Mouse (Mus musculus) embryonic facial prominence, embryonic 15.5 days (tissue): Measurements from ENCODE around the gene 1110012L19Rik. TPM values are rescaled to one million over a fixed set of nuclear protein-coding genes. Genes with fewer than 3 reads are reported as not detected.
"Not testable (repeated sequence)": the region's sequence is repeated elsewhere in the genome, so short reads cannot be mapped to it uniquely, and the experiment has no call there.

Experiments
- ATAC-seq: fragments of 200-750 bp; cut with Nextera tagmentation; 2 replicates; pipeline ENCODE4 v1.8.0; 2017; ENCODE audit warnings: low read depth, moderate TSS enrichment; ENCODE audit not compliant: insufficient number of reproducible peaks, low FRiP score, low TSS enrichment
- H3K27ac ChIP-seq: fragments of 300-500 bp; sonication (generic); replicated peaks from 2 replicates; pipeline ENCODE4 v1.5.1; 2015; ENCODE audit warnings: mild to moderate bottlenecking, inconsistent platforms
- H3K27me3 ChIP-seq: fragments of 300-500 bp; sonication (generic); 2 replicates; pipeline ENCODE4 v1.6.1; 2015; ENCODE audit warnings: inconsistent platforms
- H3K36me3 ChIP-seq: fragments of 300-500 bp; sonication (generic); 2 replicates; pipeline ENCODE4 v1.6.1; 2015; ENCODE audit warnings: mild to moderate bottlenecking, inconsistent platforms
- H3K4me1 ChIP-seq: fragments of 300-500 bp; sonication (generic); 2 replicates; pipeline ENCODE4 v1.6.1; 2015; ENCODE audit warnings: inconsistent platforms
- H3K4me2 ChIP-seq: fragments of 300-500 bp; sonication (generic); replicated peaks from 2 replicates; pipeline ENCODE4 v1.6.1; 2015; ENCODE audit warnings: mild to moderate bottlenecking, inconsistent platforms
- H3K4me3 ChIP-seq: fragments of 300-500 bp; sonication (generic); replicated peaks from 2 replicates; pipeline ENCODE4 v1.5.1; 2015; ENCODE audit warnings: mild to moderate bottlenecking, inconsistent platforms
- H3K9ac ChIP-seq: fragments of 300-500 bp; sonication (generic); 2 replicates; pipeline ENCODE4 v1.6.1; 2015; ENCODE audit warnings: inconsistent platforms
- H3K9me3 ChIP-seq: fragments of 300-500 bp; sonication (generic); replicated peaks from 2 replicates; pipeline ENCODE4 v1.6.1; 2016; ENCODE audit warnings: inconsistent platforms
- WGBS: fragments of 180-500 bp; shearing (Covaris S2); methylation state at CpG from one replicate; pipeline ENCODE4 v1.1.7; 2015; 5-methylcytosine and 5-hydroxymethylcytosine counted together
- polyA plus RNA-seq: library from polyadenylated mRNA; unstranded; fragments of >200 nt; fragmentation: Nextera tagmentation; extraction: Ambion mirVana; gene quantifications from 2 replicates; pipeline ENCODE4 v1.2.1, GENCODE M21; 2015

Gene 1110012L19Rik
- polyA plus RNA-seq: 30.6 and 31.0 TPM in 2 replicates

DNA sequence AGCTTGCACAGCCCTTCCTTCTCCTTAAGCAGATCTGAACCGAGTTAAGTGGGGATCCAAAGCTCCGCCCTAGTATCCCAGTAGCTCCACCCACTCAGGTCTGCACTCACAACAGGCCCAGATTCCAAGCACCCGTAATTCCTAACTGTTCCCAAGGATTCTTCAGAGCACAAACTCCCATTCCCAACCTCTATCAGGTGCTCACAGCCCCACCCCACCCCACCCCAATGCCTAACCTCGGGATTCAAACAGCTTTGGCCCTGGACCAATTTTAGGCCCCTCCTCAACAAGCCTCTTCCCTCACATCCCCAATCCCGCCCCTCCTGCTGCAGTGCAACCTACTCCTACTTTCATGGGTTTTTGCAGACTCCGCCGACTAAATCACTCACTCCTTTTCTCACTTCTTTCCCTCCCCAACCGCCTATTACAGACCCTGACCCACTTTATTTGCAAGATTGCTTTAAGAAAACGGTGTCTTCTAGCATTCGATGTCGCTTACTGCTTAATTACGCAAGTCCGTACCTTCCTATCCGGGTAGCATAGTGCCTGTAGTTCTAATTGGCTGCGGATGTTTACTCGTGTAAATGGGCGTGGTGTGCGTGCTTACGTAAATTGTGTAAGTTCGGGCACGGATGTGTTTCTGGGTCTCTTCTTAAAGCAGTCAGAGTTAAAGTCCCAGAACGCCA, at the start of gene 1110012L19Rik:
Gene 1110012L19Rik (plus strand): TSS at position 602 of the 686 bp plus-strand sequence.
- Histone ChIP-seq H3K4me2 (peak within 1 kb of the TSS; percentile 49), H3K36me3 (no peaks in the 10 kb centered on the region), H3K9ac (peak within 1 kb of the TSS; percentile 33), H3K4me1 (0 out of 2 replicates have a peak, but pooled peaks cover 6% of the 10 kb centered on the region), H3K27ac (peak within 1 kb of the TSS; percentile 90), H3K4me3 (peak within 1 kb of the TSS; percentile 51), H3K27me3 (no peaks in the 10 kb centered on the region), H3K9me3 (no peaks in the 10 kb centered on the region)
- 17% methylated on average over 22 of the region's 22 CpGs for WGBS
- ATAC-seq: peak; percentile 90

DNA sequence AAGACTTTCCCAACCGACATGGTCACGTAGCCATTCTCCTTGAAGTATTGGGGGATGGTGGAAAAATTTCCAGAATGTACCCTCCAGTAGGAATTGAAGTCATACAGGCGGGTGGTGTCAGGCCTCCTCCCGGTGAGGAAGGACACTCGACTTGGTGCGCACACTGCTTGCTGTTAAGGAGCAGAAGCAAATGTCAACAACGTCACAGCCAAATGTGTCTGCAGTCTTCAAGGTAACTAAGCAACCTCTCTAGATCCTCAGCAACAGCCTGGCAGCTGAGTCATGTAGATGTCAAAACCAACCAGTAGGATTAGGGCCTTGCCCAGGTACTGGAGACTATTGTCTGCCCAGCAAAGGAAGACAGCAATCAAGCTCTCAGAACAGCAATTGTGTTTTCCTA, 22.7 kb upstream of the 1110012L19Rik start:
- no peak for ATAC-seq
- WGBS: 82% methylated on average over 7 of the region's 7 CpGs
- no peak overlapping the region for H3K27ac ChIP-seq
- H3K9ac ChIP-seq: no peak overlapping the region
- H3K9me3 ChIP-seq: no peaks in the 10 kb centered on the region
- no peak overlapping the region for H3K4me3 ChIP-seq
- H3K4me2 ChIP-seq: no peak overlapping the region
- peaks cover 4% of the 10 kb centered on the region; the same call in 1 of the 2 replicates for H3K36me3 ChIP-seq
- 0 out of 2 replicates have a peak, but pooled peaks cover 4% of the 10 kb centered on the region for H3K4me1 ChIP-seq
- H3K27me3 ChIP-seq: no peaks in the 10 kb centered on the region

DNA sequence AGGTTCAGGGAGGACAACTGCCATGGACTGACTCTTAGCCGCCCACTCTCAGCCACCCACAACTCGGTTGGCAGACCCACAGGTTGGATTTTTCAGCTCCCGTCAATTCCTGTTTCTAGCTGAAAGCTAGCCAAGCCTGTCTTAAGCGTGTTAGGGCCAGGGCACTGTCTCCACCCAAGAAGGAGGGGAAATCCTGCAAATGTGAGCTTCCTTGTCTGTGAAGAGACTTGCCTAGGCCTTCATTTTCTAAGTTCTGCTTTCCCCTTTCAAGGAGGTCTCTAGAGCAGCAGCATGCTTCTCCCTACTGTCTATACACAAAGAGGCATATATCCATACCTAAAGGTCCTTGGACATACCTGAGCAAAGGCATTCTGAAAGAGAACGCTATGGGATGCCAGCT, 22.2 kb upstream of the 1110012L19Rik start:
- WGBS: 68% methylated on average over 5 of the region's 5 CpGs
- H3K4me2 ChIP-seq: 0 out of 2 replicates have a peak overlapping the region, but pooled peaks have one; percentile 46
- no peak overlapping the region for H3K4me3 ChIP-seq
- H3K4me1 ChIP-seq: 0 out of 2 replicates have a peak, but pooled peaks cover 4% of the 10 kb centered on the region
- H3K9me3 ChIP-seq: no peaks in the 10 kb centered on the region
- peaks cover 4% of the 10 kb centered on the region; the same call in 1 of the 2 replicates for H3K36me3 ChIP-seq
- no peak for ATAC-seq
- H3K27me3 ChIP-seq: no peaks in the 10 kb centered on the region
- H3K27ac ChIP-seq: no peak overlapping the region
- no peak overlapping the region for H3K9ac ChIP-seq

DNA sequence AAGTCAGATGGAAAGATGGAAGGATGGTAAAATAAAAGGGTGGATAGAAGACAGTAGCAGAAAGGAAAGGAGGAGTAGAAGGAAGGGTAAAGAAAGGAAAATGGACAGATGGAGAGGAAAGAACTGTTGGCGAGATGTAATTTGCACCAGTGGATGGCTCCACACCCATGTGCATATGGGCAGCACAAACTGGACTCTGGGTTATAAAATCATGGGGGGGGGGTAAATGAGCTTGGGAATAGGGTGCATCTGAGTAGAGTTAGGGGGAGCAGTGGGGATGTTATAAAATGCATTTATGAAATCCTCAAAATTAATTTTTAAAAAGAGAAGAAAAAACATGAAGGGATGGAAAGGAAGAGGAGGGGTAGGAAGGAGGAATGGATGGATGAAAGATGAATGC, 21.5 kb upstream of the 1110012L19Rik start:
- Histone ChIP-seq H3K36me3 (peaks cover 4% of the 10 kb centered on the region; the same call in 1 of the 2 replicates), H3K9ac (no peak overlapping the region), H3K4me1 (0 out of 2 replicates have a peak, but pooled peaks cover 4% of the 10 kb centered on the region), H3K9me3 (no peaks in the 10 kb centered on the region), H3K27ac (no peak overlapping the region), H3K4me2 (peak overlapping the region; percentile 46), H3K4me3 (peak overlapping the region; percentile 52), H3K27me3 (no peaks in the 10 kb centered on the region)
- no peak for ATAC-seq
- 57% methylated on average over 1 of the region's 1 CpGs for WGBS

DNA sequence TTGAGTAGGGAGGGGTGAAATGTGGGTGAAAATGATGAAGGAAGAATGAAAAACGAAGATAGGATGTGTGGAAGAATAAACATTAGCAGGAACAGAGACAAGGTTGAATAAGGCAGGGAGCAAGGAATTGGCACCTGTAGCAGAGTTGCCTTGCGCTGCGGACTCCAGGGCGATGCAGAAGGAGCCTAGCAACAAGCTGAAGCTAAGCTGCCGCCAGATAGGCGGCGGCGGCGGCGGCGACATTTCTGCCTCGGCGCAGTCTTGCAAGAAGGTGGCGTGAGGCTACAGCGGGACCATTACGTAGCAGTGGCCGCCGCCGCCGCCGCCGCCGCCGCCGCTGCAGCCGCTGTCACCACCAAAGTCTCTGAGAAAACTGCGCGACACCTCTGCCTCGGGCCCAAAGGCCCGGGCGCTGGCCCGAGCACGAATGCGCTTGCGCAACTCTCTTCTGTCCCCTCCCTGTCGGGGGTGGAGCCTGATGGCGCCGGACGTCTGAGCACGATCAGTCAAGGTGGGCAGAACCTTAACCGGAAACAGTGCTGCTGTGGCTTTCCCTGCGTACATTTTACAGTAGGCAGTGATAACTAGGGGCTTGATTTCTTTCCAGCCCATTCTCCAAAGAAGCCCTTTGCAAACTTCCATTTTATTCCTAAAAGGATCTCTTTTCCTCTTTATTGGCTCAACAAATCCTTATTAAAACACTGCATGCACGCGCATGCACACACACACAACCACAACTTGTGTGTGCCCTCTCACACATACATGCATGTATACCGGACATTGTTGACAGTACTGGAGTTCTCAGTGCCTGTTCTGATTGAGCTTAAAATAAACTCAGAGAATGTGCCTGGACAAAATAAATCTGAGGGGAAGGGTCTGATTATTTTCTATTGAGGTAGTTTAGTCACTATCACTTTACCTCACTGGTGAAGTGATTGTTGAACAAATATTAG, 20.7 kb upstream of the 1110012L19Rik start, which contains the start of gene Ids:
Gene Ids (minus strand): TSS at position 424 of the 953 bp plus-strand sequence.
- 22% methylated on average over 39 of the region's 45 CpGs for WGBS
- H3K4me3 ChIP-seq: peak within 1 kb of the TSS; percentile 52
- H3K27ac ChIP-seq: no peak within 1 kb of the TSS
- peak; percentile 90 for ATAC-seq
- H3K27me3 ChIP-seq: no peaks in the 10 kb centered on the region
- no peaks in the 10 kb centered on the region for H3K9me3 ChIP-seq
- peak within 1 kb of the TSS; percentile 21; the same call in 1 of the 2 replicates for H3K9ac ChIP-seq
- H3K4me2 ChIP-seq: peak within 1 kb of the TSS; percentile 46
- H3K4me1 ChIP-seq: 0 out of 2 replicates have a peak, but pooled peaks cover 4% of the 10 kb centered on the region
- H3K36me3 ChIP-seq: peaks cover 4% of the 10 kb centered on the region; the same call in 1 of the 2 replicates

DNA sequence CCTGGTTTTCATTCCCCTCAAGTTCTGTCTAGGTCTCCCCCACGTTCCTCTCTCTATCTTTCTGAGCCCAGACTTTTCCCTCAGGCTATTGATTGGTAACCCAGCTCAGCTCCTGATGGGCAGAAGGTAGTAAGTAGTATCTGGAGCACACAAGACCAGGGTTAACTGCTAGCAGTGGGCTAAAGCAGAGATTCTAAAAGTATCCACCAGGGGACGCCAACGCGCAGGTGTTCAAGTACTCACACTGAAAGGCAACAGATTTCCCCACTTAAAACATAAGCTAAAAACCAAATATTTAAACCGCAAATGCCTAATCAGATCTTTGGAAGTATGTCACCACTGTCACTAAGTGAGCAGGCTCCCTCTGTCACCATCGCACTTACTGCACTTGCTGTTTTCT, 15.9 kb upstream of the 1110012L19Rik start:
- not testable (repeated sequence) for H3K4me2 ChIP-seq, ATAC-seq, H3K4me3 ChIP-seq, H3K27ac ChIP-seq, H3K36me3 ChIP-seq, H3K9ac ChIP-seq, H3K9me3 ChIP-seq, H3K4me1 ChIP-seq, H3K27me3 ChIP-seq
- 8% methylated on average over 2 of the region's 6 CpGs for WGBS

DNA sequence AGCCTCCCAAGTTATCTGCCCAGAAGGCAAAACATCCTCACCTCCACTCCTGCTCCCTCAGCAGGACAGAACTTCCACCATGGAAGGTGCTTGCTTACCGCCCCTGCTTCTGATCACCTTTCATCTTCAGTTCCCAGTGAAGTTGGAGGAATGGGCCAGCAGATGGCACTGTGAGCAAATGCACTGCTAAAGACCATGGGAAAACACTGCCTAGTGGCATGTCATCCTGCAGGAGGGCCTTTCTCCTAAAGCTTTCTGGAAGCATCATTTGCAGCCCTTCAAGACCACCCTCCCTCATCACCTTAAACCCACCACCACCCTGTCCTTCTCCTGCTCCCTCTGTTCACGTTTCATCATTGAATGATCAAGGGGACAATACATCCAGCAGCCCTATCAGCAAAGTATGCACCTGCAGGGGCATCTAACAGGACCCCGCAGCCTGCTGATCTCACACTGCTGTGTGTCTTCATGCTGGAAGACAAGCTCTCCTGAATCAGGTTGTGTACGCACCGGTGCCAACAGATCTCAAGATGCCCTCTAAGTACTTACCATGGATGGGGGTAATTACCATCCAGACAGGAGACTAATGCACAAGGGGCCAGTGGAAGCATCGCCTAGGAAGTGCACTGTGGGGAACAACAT, 11.1 kb upstream of the 1110012L19Rik start:
- H3K36me3 ChIP-seq, H3K4me3 ChIP-seq, H3K27ac ChIP-seq, H3K9ac ChIP-seq, H3K27me3 ChIP-seq, H3K4me2 ChIP-seq, ATAC-seq, H3K4me1 ChIP-seq, H3K9me3 ChIP-seq: not testable (repeated sequence)
- 70% methylated on average over 5 of the region's 6 CpGs for WGBS

DNA sequence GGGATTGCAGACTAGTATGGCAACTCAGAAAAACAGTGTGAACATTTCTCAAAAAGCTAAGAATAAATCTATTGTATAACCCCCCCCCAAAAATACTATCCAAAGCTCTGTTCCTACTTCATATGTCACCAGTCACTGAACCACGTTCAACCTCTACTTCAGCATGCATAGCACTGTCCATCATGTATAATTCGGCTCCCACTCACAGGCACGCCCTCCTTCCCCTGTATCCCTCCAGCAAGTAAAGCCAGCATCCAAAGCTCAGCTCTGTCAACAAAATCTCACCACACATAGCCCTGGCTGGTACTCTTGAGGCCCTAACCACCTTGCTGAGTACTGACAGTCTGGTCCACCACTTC, 781 bp upstream of the 1110012L19Rik start:
- Histone ChIP-seq H3K36me3 (no peaks in the 10 kb centered on the region), H3K9me3 (no peaks in the 10 kb centered on the region), H3K4me2 (peak overlapping the region; percentile 49), H3K27ac (peak overlapping the region; percentile 90; the same call in 1 of the 2 replicates), H3K4me3 (peak overlapping the region; percentile 51), H3K9ac (no peak overlapping the region), H3K4me1 (0 out of 2 replicates have a peak, but pooled peaks cover 6% of the 10 kb centered on the region), H3K27me3 (no peaks in the 10 kb centered on the region)
- ATAC-seq: no peak
- WGBS: 48% methylated on average over 3 of the region's 3 CpGs

DNA sequence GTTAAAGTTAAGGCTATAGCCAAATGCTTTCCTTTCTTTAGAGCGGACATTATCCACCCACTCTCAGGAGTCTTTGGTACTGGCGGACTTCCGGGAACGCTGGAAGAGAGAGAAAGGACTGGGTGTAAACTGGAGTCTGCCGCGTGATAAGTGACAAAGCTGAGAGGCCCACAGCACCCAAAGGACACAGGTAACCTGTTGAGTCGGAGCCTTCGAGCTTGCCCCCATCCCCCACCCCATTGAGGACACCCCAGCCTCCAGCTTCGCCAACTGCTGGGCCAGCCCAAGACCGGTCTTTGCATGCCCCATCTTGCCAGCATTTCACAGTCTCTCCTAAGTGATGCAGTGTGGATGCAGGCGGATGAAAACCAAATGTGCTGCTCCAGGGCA, 280 bp downstream of the 1110012L19Rik start:
- 0 out of 2 replicates have a peak, but pooled peaks cover 6% of the 10 kb centered on the region for H3K4me1 ChIP-seq
- peak overlapping the region; percentile 90 for H3K27ac ChIP-seq
- no peaks in the 10 kb centered on the region for H3K9me3 ChIP-seq
- peak overlapping the region; percentile 44 for H3K4me2 ChIP-seq
- H3K27me3 ChIP-seq: no peaks in the 10 kb centered on the region
- peak; percentile 63 for ATAC-seq
- peak overlapping the region; percentile 51 for H3K4me3 ChIP-seq
- H3K36me3 ChIP-seq: no peaks in the 10 kb centered on the region
- WGBS: 19% methylated on average over 11 of the region's 11 CpGs
- H3K9ac ChIP-seq: peak overlapping the region; percentile 33; the same call in 1 of the 2 replicates

DNA sequence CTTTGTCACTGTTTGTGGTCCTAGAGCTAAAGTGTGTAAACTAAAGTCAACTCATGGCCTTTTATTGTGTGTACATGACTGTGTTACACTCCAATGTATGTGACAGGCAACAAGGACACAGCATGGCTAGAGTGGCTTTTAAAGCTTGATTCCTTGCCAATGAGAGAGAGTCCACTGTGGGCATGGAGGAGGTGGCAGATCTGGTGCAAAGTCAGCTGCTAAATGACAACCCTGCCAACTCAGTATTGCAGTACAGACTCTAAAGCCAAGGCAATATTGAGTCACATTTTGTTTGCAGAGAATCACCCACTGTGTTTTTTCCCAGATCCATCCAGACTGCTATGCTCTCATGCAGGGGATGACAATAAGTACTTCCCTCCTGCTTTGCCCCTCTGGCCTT, 7.0 kb downstream of the 1110012L19Rik start:
- not testable (repeated sequence) for H3K36me3 ChIP-seq, H3K4me1 ChIP-seq, H3K27me3 ChIP-seq, H3K9me3 ChIP-seq, H3K4me2 ChIP-seq, ATAC-seq, H3K9ac ChIP-seq, H3K4me3 ChIP-seq, H3K27ac ChIP-seq
